Mouse (Mus musculus) lung, embryonic 15.5 days (tissue): ENCODE measurements around the gene Cramp1l. TPM values are rescaled to one million over a fixed set of nuclear protein-coding genes. Genes with fewer than 3 reads are reported as not detected.

Source experiments
- ATAC-seq: fragments of 200-750 bp; cut with Nextera tagmentation; 2 replicates; pipeline ENCODE4 v1.8.0; 2017; ENCODE audit warnings: moderate number of reproducible peaks, borderline replicate concordance; ENCODE audit not compliant: low FRiP score, low TSS enrichment; ENCODE audit errors: extremely low read depth
- H3K27ac ChIP-seq: fragments of 300-500 bp; sonication (generic); 2 replicates; pipeline ENCODE4 v1.5.1; 2015; ENCODE audit warnings: moderate library complexity, mild to moderate bottlenecking, inconsistent platforms
- H3K27me3 ChIP-seq: fragments of 300-500 bp; sonication (generic); 2 replicates; pipeline ENCODE4 v1.6.1; 2015; ENCODE audit warnings: inconsistent platforms
- H3K36me3 ChIP-seq: fragments of 300-500 bp; sonication (generic); 2 replicates; pipeline ENCODE4 v1.6.1; 2015; ENCODE audit warnings: inconsistent platforms
- H3K4me1 ChIP-seq: fragments of 300-500 bp; sonication (generic); 2 replicates; pipeline ENCODE4 v1.6.1; 2015; ENCODE audit warnings: inconsistent platforms
- H3K4me2 ChIP-seq: fragments of 300-500 bp; sonication (generic); 2 replicates; pipeline ENCODE4 v1.6.1; 2015; ENCODE audit warnings: inconsistent platforms, mild to moderate bottlenecking, moderate library complexity
- H3K4me3 ChIP-seq: fragments of 300-500 bp; sonication (generic); 2 replicates; pipeline ENCODE4 v1.5.1; 2015; ENCODE audit warnings: mild to moderate bottlenecking, inconsistent platforms
- H3K9ac ChIP-seq: fragments of 300-500 bp; sonication (generic); 2 replicates; pipeline ENCODE4 v1.6.1; 2015; ENCODE audit warnings: inconsistent platforms
- H3K9me3 ChIP-seq: fragments of 300-500 bp; sonication (generic); 2 replicates; pipeline ENCODE4 v1.6.1; 2016; ENCODE audit warnings: inconsistent platforms
- polyA plus RNA-seq: library from polyadenylated mRNA; unstranded; fragments of >200 nt; fragmentation: Nextera tagmentation; extraction: Ambion mirVana; gene quantifications from 2 replicates; pipeline ENCODE4 v1.2.1, GENCODE M21; 2015

Cramp1l gene
- polyA plus RNA-seq, 1 experiment from 2014 or later, result 7.6 TPM

- no peak overlapping the region for H3K4me2 ChIP-seq
- no peak for ATAC-seq
Measured at GRCm38 (mm10) chr17:24913984-24914383, 101.6 kb downstream of the Cramp1l start.

More at GRCm38 (mm10) chr17:24913984-24914383, 101.6 kb downstream of the Cramp1l start:
- no peak overlapping the region for H3K9ac ChIP-seq
- no peaks in the 10 kb centered on the region for H3K4me1 ChIP-seq
- H3K9me3 ChIP-seq, result no peaks in the 10 kb centered on the region
- H3K27me3 ChIP-seq, result no peaks in the 10 kb centered on the region
- no peak overlapping the region for H3K4me3 ChIP-seq
- peaks cover 95% of the 10 kb centered on the region for H3K36me3 ChIP-seq
- H3K27ac ChIP-seq, result no peak overlapping the region

Other genes starting within 250 kb of the Cramp1l start
- not detected in 2 replicates for gene Meiob, start 211.5 kb downstream of the Cramp1l start, polyA plus RNA-seq
- 31.7 and 32.1 TPM in 2 replicates for gene Hagh, start 175.6 kb downstream of the Cramp1l start, polyA plus RNA-seq
- 18.8 and 19.9 TPM in 2 replicates for gene Fahd1, start 165.4 kb downstream of the Cramp1l start, polyA plus RNA-seq
- gene Igfals, start 149.8 kb downstream of the Cramp1l start, polyA plus RNA-seq, result 1.00 and 1.4 TPM in 2 replicates
- gene Nubp2, start 129.4 kb downstream of the Cramp1l start, polyA plus RNA-seq, result 54.4 and 56.6 TPM in 2 replicates
- 41.7 and 44.2 TPM in 2 replicates for gene Spsb3, start 129.1 kb downstream of the Cramp1l start, polyA plus RNA-seq
- gene Eme2, start 120.7 kb downstream of the Cramp1l start, polyA plus RNA-seq, result 28.5 and 30.4 TPM in 2 replicates
- 89.0 and 92.0 TPM in 2 replicates for gene Mrps34, start 120.7 kb downstream of the Cramp1l start, polyA plus RNA-seq
- 67.1 and 78.5 TPM in 2 replicates for gene Nme3, start 119.3 kb downstream of the Cramp1l start, polyA plus RNA-seq
- gene Mapk8ip3, start 78.8 kb downstream of the Cramp1l start, polyA plus RNA-seq, result 24.0 and 27.6 TPM in 2 replicates
- 186 and 189 TPM in 2 replicates for gene Jpt2, start 55.1 kb downstream of the Cramp1l start, polyA plus RNA-seq
- 17.0 and 18.1 TPM in 2 replicates for gene Ift140, start 297 bp upstream of the Cramp1l start, polyA plus RNA-seq
- 88.2 and 93.2 TPM in 2 replicates for gene Tmem204, start 67.8 kb upstream of the Cramp1l start, polyA plus RNA-seq
- 42.2 and 46.3 TPM in 2 replicates for gene Telo2, start 100.2 kb upstream of the Cramp1l start, polyA plus RNA-seq
- 0.14 TPM in 1 of 2 replicates, not detected in the other for gene Ptx4, start 105.0 kb upstream of the Cramp1l start, polyA plus RNA-seq
- 21.4 and 22.4 TPM in 2 replicates for gene Clcn7, start 117.6 kb upstream of the Cramp1l start, polyA plus RNA-seq
- gene Ccdc154, start 146.7 kb upstream of the Cramp1l start, polyA plus RNA-seq, result 0.44 and 0.50 TPM in 2 replicates
- gene Gm38655, start 159.7 kb upstream of the Cramp1l start, polyA plus RNA-seq, result 9.0 and 10.3 TPM in 2 replicates
- gene BC003965, start 168.8 kb upstream of the Cramp1l start, polyA plus RNA-seq, result 32.1 and 33.0 TPM in 2 replicates
- 8.6 and 8.8 TPM in 2 replicates for gene Unkl, start 172.6 kb upstream of the Cramp1l start, polyA plus RNA-seq
- 43.3 and 47.2 TPM in 2 replicates for gene Gnptg, start 224.3 kb upstream of the Cramp1l start, polyA plus RNA-seq
- 45.9 and 46.4 TPM in 2 replicates for gene Tsr3, start 224.4 kb upstream of the Cramp1l start, polyA plus RNA-seq
- gene Baiap3, start 240.6 kb upstream of the Cramp1l start, polyA plus RNA-seq, result 0.91 and 1.2 TPM in 2 replicates